Mouse (Mus musculus) c-Kit-positive CD71-positive TER-119-positive erythroid progenitor cells, embryonic 14.5 days (primary cell): ENCODE measurements at regions not wholly inside any gene's neighbourhood (a gene's known extent, or its start where the extent isn't known, plus 50 kb on each side); places are given as distances from the start of the nearest gene placed in this dataset.

Experiments used
- DNase-seq: peaks from one replicate; pipeline ENCODE4 v3.0.0-alpha.2; 2013; ENCODE audit warnings: low spot score

DNA sequence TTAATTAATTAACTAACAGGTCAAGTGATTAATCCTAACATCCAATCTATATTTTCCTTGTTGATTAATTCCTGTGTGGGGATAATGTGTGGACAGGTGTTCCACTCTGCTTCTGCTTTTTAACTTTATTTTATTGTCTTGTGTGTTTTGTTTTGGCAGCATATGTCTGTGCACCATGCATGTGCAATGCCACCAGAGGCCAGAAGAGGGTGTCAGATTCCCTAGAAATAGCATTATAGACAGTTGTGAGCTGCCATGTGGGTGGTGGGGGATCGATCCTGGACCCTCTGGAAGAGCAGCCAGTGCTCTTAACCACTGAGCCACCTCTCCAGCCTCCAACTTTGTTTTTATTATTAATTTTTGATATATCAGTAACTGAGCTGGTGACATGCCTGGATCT is 65.6 kb downstream of the En1 start:
- DNase-seq, result no peak

DNA sequence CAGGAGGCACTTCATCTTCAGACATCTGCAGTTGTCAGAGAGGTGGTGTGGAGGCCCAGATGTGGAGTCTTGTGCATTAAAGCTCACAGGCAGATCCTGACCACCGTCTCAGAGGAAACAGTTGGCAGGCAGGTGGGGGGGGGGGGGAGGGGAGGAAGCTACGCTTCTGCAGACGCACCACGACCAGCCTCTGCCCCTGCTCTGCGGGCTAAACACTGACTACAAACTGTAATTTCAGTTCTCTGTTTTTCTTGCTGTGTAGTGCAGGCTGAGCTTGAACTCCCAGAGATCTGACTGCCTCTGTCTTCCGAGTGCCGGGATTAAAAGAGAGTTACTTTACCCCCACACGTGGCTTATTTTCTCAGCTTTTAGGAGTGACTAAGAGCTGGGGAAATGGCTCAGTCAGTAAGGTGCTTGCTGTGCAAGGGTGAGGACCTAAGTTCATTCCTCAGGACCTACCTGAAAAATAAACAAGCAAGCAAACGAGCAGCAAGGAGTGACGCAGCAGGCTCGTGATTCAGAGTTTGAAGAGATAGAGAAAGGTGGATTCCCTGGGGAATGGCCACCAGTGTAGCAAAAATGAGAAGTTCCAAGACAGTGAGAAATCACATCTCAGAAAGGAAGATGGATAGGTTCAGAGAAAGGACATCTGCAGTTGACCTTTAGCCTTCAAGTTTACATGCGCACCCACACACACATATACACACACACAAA is 81.5 kb downstream of the En1 start:
- DNase-seq, result no peak

GRCm38 (mm10) chr1:120685650-120686244 is 83.5 kb downstream of the En1 start:
- DNase-seq, result no peak

DNA sequence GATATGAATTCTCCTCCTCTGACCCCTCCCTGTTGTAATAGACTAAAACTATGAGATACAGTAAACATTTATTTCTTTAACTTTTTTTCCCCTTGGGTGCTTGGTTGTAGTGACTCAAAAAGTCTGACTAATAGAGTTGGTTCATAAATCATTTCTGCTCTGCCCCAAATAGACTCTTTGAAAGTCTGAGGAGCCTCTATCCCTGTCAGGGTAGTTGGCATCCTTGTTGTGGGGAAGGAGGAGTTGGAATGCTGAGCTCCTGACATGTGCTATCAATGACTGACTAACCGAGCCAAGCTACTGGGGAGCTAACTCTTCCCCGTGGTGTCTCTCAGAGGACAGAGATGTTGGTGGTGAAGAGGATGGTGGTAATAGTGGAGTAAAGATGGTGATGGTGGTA is 89.4 kb downstream of the En1 start:
- no peak for DNase-seq

- DNase-seq, result no peak
These were observed 96.0 kb downstream of the En1 start for GRCm38 (mm10) chr1:120698189-120698588.

DNA sequence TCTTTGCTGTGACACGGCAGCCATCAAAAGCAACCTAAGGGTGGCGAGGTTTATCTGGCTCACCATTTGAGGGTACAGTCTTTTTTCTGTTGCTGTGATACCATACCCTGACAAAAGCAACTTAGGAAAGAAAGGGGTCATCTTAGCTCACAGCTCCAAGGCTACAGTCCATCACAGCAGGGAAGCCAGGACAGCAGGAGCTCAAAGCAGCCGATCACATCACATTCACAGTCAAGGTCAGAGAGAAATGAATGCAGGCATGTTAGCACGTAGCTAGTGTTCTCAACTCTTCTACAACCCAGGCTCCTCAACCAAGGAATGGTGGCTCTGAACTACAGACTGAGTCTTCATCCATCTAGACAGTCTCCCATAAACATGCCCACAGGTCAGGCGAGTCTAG is 102.0 kb downstream of the En1 start:
- no peak for DNase-seq

- DNase-seq, result peak; percentile 1
These were observed 103.8 kb downstream of the En1 start for GRCm38 (mm10) chr1:120706011-120706410.

DNA sequence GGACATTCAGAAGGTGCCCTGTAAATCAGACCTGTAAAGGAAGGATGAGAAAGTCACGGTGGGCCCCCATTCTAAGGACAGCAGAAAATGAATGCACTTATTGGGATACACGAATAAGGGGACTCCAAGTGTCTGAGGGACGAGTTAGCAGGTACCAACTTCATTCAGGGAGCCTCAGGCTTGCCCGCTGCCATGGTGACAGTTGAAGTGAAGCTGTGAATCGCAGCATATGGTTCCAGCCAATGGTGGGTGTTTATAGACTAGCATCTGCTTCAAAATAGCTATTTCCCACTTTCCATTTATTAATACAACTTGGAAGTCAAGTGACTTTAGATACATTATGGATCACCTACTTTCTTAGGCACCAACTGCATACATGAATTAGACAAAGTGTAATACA is 106.3 kb downstream of the En1 start:
- DNase-seq, result no peak

GRCm38 (mm10) chr1:120715105-120715877 is 113.1 kb downstream of the En1 start:
- DNase-seq, result no peak

- no peak for DNase-seq
These were observed 124.6 kb downstream of the En1 start for GRCm38 (mm10) chr1:120726777-120727176.

GRCm38 (mm10) chr1:120727427-120727826 is 125.2 kb downstream of the En1 start:
- no peak for DNase-seq

GRCm38 (mm10) chr1:120732003-120732402 is 129.8 kb downstream of the En1 start:
- no peak for DNase-seq

- no peak for DNase-seq
These were observed 131.5 kb downstream of the En1 start for GRCm38 (mm10) chr1:120733683-120734082.

DNA sequence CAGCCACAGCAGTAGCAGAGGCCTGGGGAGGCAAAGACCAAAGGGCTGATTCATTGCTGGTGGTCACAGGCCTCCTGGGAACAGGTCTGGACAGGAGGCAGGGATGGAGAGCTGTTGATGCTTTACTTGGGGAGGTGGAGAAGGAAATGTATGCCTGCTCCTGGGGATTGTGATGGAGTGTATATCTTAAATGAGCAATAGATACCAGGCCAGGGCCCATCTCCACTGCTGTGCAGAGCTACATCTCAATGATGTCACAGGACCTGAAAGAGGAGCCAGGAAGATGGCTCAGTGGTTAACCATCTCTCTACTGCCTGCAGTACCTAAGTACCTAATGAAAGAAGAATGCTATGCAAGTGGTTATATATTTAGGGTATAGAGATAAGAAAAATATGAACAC is 132.6 kb downstream of the En1 start:
- no peak for DNase-seq

GRCm38 (mm10) chr1:120739499-120739898 is 137.3 kb downstream of the En1 start:
- no peak for DNase-seq

DNA sequence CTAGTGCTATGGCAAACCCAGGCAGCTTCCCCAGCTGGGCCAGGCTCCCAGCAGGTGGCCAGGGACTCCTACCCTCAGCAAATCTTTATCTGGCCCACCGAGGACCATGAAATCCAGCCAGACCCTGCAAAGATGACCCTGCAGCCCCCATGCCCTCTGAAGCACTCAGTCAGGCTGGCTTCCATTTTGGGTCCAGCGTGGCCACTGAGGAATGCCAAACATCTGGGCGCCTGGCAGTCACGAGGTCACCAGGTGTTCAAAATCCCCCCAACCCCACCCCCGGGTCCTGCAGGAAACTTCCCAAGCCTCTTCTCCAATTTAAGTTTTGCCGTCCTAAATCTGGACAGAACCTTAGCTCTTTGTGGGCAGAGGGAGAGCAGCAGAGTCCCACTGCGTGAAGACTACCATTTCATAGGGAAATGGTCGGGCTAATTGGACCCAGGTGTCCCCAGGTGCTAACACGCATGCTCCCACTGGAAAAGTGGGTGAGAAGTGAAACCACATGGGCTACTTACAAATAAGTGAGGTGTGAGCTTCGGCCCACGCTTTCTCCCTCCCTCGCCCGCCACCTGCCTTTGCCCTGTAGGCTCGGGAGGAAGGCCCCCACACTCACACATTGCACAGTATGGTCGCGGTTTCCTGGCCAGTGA is 139.0 kb downstream of the En1 start:
- no peak for DNase-seq

DNA sequence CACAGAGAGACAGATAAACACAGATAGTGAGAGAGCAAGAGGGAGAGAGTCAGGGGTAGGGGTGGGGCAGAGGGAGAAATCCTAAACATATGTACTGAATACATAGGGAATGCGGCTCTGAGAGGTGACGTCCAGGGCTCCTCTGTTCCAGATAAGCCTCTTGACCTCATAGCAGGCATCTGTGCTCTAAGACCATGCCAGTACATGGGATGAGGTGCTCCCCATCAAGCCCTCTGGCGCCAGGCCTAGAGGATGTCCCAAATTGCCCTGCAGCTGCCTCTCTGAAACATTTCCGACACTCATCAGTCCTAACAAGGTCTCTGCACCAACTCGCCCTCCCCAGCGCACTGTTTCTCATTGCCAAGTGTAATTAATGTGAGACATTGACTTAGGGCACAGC is 146.7 kb downstream of the En1 start:
- no peak for DNase-seq

DNA sequence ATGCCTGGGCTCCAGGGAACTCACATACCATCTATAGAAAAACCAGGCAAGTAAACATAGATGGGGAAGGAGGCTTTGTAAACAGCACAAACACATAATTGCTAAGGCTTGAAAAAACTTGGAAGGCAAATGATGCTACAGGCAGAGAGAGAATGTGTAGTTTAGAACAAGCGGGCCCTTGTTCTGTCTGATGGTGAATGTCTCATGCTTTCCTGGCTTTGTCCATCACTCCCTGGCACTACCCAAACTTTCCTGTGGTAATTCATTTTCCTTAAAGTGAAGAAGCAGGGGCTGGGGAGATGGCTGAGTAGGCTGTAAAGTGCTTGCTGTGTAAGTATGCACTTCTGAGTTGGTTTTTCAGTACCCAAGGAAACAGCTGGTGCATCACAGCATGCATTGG is 151.2 kb downstream of the En1 start:
- DNase-seq, result no peak

DNA sequence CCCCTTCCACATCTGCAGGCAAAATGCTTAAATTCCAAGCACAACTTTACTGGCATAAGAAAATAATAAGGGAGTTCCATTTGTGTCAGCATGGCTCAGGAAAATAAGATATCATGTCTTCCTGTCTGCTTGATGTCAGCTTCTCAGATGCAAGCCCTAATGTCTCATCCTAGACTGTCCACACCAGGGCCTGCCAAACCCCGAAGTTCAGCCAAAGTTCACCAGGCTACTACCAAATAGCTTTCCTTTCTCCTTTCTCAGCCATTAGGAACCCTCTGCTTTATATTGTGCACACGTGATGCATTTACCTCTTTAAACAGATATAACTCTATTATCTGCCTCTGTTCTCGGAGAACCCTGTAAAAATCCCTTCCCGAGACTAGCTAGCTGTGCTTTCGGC is 152.1 kb downstream of the En1 start:
- DNase-seq, result no peak

GRCm38 (mm10) chr1:120757283-120757821 is 155.1 kb downstream of the En1 start:
- no peak for DNase-seq

- DNase-seq, result no peak
These were observed 156.0 kb downstream of the En1 start for GRCm38 (mm10) chr1:120758172-120758571.

DNA sequence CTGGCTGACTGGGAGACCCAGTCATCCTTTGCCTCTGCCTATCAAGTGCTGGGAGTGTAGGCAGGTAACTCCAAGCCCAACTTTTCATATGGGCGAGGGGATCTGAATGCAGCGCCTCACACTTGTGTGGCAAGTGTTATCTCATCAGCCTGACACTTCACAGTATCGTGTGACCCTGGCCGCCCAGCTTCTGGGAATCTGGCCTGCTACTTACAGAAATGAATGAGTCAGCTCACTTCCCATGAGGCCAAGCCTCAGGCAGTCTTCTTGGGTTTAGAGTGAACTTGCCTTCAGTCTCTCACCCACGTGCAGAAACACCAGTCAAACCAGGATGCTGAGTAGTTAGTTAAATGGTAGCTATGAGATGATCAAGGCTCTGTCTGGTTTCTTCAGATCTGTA is 156.5 kb downstream of the En1 start:
- DNase-seq, result no peak

- DNase-seq, result no peak
These were observed 157.2 kb downstream of the En1 start for GRCm38 (mm10) chr1:120759380-120759779.
